Mouse (Mus musculus) megakaryocyte-erythroid progenitor cell, adult 5-6 weeks (primary cell): Measurements from ENCODE around the gene Wdr12. TPM values are rescaled to one million over a fixed set of nuclear protein-coding genes. Genes with fewer than 3 reads are reported as not detected.

ENCODE experiments used
- total RNA-seq, 2 experiments: library from RNA; stranded (forward) in 1 of 2; stranded (reverse) in 1 of 2; fragments of 200-1000, 215-1000 nt in 1 of 2; fragments of >200 nt in 1 of 2; fragmentation: Nextera tagmentation in 1 of 2; gene quantifications; 2 replicates each; pipeline ENCODE4 v1.2.3; 2014 to 2017

The Wdr12 gene
- total RNA-seq, 2 experiments from 2014 or later, result 77.4 to 138 TPM

Other genes starting within 250 kb of the Wdr12 start
- 22.3 and 32.0 TPM in 2 replicates for gene Fam117b, start 185.6 kb downstream of the Wdr12 start, total RNA-seq (2014; fragmentation: Nextera tagmentation)
- gene Fam117b, start 185.6 kb downstream of the Wdr12 start, total RNA-seq (2017), result 30.0 and 32.6 TPM in 2 replicates
- 1.2 and 2.4 TPM in 2 replicates for gene Ica1l, start 55.5 kb downstream of the Wdr12 start, total RNA-seq (2014; fragmentation: Nextera tagmentation)
- gene Ica1l, start 55.5 kb downstream of the Wdr12 start, total RNA-seq (2017), result 2.9 and 4.8 TPM in 2 replicates
- gene Carf, start 398 bp downstream of the Wdr12 start, total RNA-seq (2014; fragmentation: Nextera tagmentation), result 11.1 and 17.5 TPM in 2 replicates
- gene Carf, start 398 bp downstream of the Wdr12 start, total RNA-seq (2017), result 15.7 and 19.0 TPM in 2 replicates
- gene Nbeal1, start 82.0 kb upstream of the Wdr12 start, total RNA-seq (2014; fragmentation: Nextera tagmentation), result 7.5 and 10.7 TPM in 2 replicates
- gene Nbeal1, start 82.0 kb upstream of the Wdr12 start, total RNA-seq (2017), result 9.5 and 10.0 TPM in 2 replicates
- 14.2 and 16.3 TPM in 2 replicates for gene Cyp20a1, start 244.7 kb upstream of the Wdr12 start, total RNA-seq (2014; fragmentation: Nextera tagmentation)
- 29.1 and 37.1 TPM in 2 replicates for gene Cyp20a1, start 244.7 kb upstream of the Wdr12 start, total RNA-seq (2017)